ENCODE assay signal across 28 mouse cellular contexts in the genomic region with DNA sequence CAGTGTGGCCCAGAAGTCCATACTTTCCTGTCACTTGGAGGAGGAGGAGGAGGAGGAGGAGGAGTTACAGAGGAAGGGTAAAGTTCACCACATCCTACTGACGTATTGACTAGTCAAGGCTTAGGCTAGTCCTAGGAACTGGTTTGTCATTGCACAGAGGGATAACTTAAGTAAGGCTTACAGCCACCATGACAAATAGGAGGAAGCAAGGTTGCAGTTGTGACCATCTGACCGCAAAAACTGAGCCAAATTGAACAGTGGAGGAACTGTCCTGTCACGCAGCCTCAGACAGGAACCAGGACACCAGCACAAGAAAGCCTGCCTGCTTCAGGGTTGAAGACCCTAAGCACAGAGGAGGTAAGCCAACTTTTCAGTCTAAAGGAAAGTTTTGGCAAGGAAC. TPM values are rescaled to one million over a fixed set of nuclear protein-coding genes. Genes with fewer than 3 reads are reported as not detected.
DNase-seq lines count a peak whose midpoint lies in the region; ATAC-seq lines count a peak whose summit lies in the region.
"Had no signal": no experiment of that assay in that cellular context is flagged by ENCODE, and none has a peak within 500 bp of the region (broad histone marks: within the 10 kb centered on the region; RNA-seq: fewer than 3 reads in every experiment).

No protein-coding gene starts in this region.

- WGBS in heart, embryonic 15.5 days: 61% methylated on average over 3 of the region's 3 CpGs
- WGBS in neural tube, embryonic 13.5 days: 84% methylated on average over 3 of the region's 3 CpGs
- WGBS in neural tube, embryonic 15.5 days: 87% methylated on average over 3 of the region's 3 CpGs

- 0 out of 2 replicates have a peak, but pooled peaks cover 4% of the 10 kb centered on the region for H3K36me3 ChIP-seq in heart, embryonic 15.5 days
- peaks cover 10% of the 10 kb centered on the region for H3K36me3 ChIP-seq in neural tube, embryonic 13.5 days
- no peaks in the 10 kb centered on the region; the same call in 1 of the 2 replicates for H3K36me3 ChIP-seq in neural tube, embryonic 15.5 days
- H3K36me3 ChIP-seq: embryonic facial prominence, embryonic 12.5 days; midbrain, embryonic 15.5 days; stomach, embryonic 15.5 days had no signal

- intact Hi-C loops in heart, postnatal 10 days (cut with DNase I): no loop called here
- intact Hi-C loops in gastrocnemius, postnatal 14 days (cut with DNase I; ENCODE audit: low total_unique reads): no loop called here

- peaks cover 78% of the 10 kb centered on the region for H3K4me1 ChIP-seq in heart, embryonic 15.5 days (replicated peaks)
- H3K4me1 ChIP-seq in neural tube, embryonic 13.5 days (replicated peaks): peaks cover 89% of the 10 kb centered on the region
- peaks cover 60% of the 10 kb centered on the region for H3K4me1 ChIP-seq in neural tube, embryonic 15.5 days

- no peak overlapping the region for H3K9ac ChIP-seq in heart, embryonic 15.5 days
- H3K9ac ChIP-seq in neural tube, embryonic 13.5 days: no peak overlapping the region
- no peak overlapping the region for H3K9ac ChIP-seq in neural tube, embryonic 15.5 days (replicated peaks)
- H3K9ac ChIP-seq: embryonic facial prominence, embryonic 12.5 days; liver, embryonic 14.5 days; midbrain, embryonic 15.5 days; neural tube, embryonic 12.5 days; stomach, embryonic 15.5 days had no signal

- no peak for ATAC-seq in heart, embryonic 15.5 days (replicated peaks; ENCODE audit: insufficient number of reproducible peaks, insufficient read depth, low FRiP score, low read depth)
- no peak for ATAC-seq in neural tube, embryonic 13.5 days (ENCODE audit: low read depth)
- no peak for ATAC-seq in neural tube, embryonic 15.5 days (ENCODE audit: low FRiP score)
- ATAC-seq in granulocyte monocyte progenitor cell, adult 5-6 weeks (replicated peaks; ENCODE audit: poor library complexity, severe bottlenecking): peak; percentile 66
- ATAC-seq: activated CD4-positive, CD25-positive, alpha-beta regulatory T cell, adult 4 months; forebrain, embryonic 16.5 days; midbrain, embryonic 15.5 days had no signal

- H3K4me2 ChIP-seq in heart, embryonic 15.5 days: no peak overlapping the region
- H3K4me2 ChIP-seq in neural tube, embryonic 13.5 days: no peak overlapping the region
- H3K4me2 ChIP-seq in neural tube, embryonic 15.5 days: no peak overlapping the region
- H3K4me2 ChIP-seq: embryonic facial prominence, embryonic 12.5 days; midbrain, embryonic 15.5 days; neural tube, embryonic 12.5 days; stomach, embryonic 15.5 days had no signal

- peak overlapping the region; percentile 93 for H3K27ac ChIP-seq in heart, embryonic 15.5 days
- H3K27ac ChIP-seq in neural tube, embryonic 13.5 days (replicated peaks): 0 out of 2 replicates have a peak overlapping the region, but pooled peaks have one; percentile 88
- no peak overlapping the region for H3K27ac ChIP-seq in neural tube, embryonic 15.5 days (replicated peaks)
- H3K27ac ChIP-seq: embryonic facial prominence, embryonic 12.5 days; gastrocnemius, adult 2 months; hindbrain, postnatal 0 days; liver, embryonic 14.5 days; macrophage; midbrain, embryonic 15.5 days; neural tube, embryonic 12.5 days; stomach, embryonic 15.5 days had no signal

- no peak for DNase-seq in heart, postnatal 10 days
- no peak for DNase-seq in gastrocnemius, postnatal 14 days
- DNase-seq in cerebellum, postnatal 36 days: no peak
- DNase-seq: adrenal gland, adult 2 months; adrenal gland, postnatal 36 days; cerebellum, adult 2 months; cerebellum, postnatal 14 days; gastrocnemius, adult 2 months; heart, postnatal 36 days; kidney, adult 11 months; kidney, postnatal 25 days; liver; lung, adult 2 months; lung, postnatal 10 days; thymus, postnatal 14 days had no signal

- H3K9me3 ChIP-seq in heart, embryonic 15.5 days (replicated peaks): no peaks in the 10 kb centered on the region
- H3K9me3 ChIP-seq in neural tube, embryonic 13.5 days: no peaks in the 10 kb centered on the region
- no peaks in the 10 kb centered on the region for H3K9me3 ChIP-seq in neural tube, embryonic 15.5 days (replicated peaks)
- H3K9me3 ChIP-seq: embryonic facial prominence, embryonic 12.5 days; midbrain, embryonic 15.5 days; neural tube, embryonic 12.5 days; stomach, embryonic 15.5 days had no signal

- no peaks in the 10 kb centered on the region for H3K27me3 ChIP-seq in heart, embryonic 15.5 days
- no peaks in the 10 kb centered on the region for H3K27me3 ChIP-seq in neural tube, embryonic 13.5 days
- H3K27me3 ChIP-seq in neural tube, embryonic 15.5 days (replicated peaks): no peaks in the 10 kb centered on the region
- H3K27me3 ChIP-seq: embryonic facial prominence, embryonic 12.5 days; midbrain, embryonic 15.5 days; neural tube, embryonic 12.5 days; stomach, embryonic 15.5 days had no signal

- H3K4me3 ChIP-seq in heart, embryonic 15.5 days: no peak overlapping the region
- no peak overlapping the region for H3K4me3 ChIP-seq in neural tube, embryonic 13.5 days
- no peak overlapping the region for H3K4me3 ChIP-seq in neural tube, embryonic 15.5 days (replicated peaks)
- H3K4me3 ChIP-seq: embryonic facial prominence, embryonic 12.5 days; gastrocnemius, adult 2 months; midbrain, embryonic 15.5 days; neural tube, embryonic 12.5 days; stomach, embryonic 15.5 days had no signal

RNA-seq across cellular contexts. Expression of gene Tspan18, which starts 21.8 kb away (rescaled TPM):
- polyA plus RNA-seq in heart, embryonic 15.5 days (2015; fragmentation: Nextera tagmentation; extraction: Ambion mirVana): 31.7 and 39.6 TPM in 2 replicates
- total RNA-seq in heart, postnatal 10 days (2021): 10 to 100 TPM; 54.1 to 63.4 TPM
- polyA plus RNA-seq in neural tube, embryonic 13.5 days (2015; fragmentation: Nextera tagmentation; extraction: Ambion mirVana): 41.8 and 43.5 TPM in 2 replicates
- 22.0 and 29.3 TPM in 2 replicates for polyA plus RNA-seq in neural tube, embryonic 15.5 days (2015; fragmentation: Nextera tagmentation; extraction: Ambion mirVana)
- 0.26 TPM in 1 of 2 replicates, not detected in the other for total RNA-seq in granulocyte monocyte progenitor cell, adult 5-6 weeks (2014; fragmentation: Nextera tagmentation)
- not detected in 2 replicates for total RNA-seq in granulocyte monocyte progenitor cell, adult 5-6 weeks (2017)
- 10 to 100 TPM in 1 of 2 experiments, 1 to 10 TPM in 1; 9.7 to 11.4 TPM for total RNA-seq in gastrocnemius, postnatal 14 days (2021)

Comparison
In these comparisons a context has a peak if more than half of its experiments do, and no peak if none do; other contexts are left out.
1. RNA of gene Tspan18, which starts 21.8 kb away (total RNA-seq): 54.1 to 63.4 TPM in heart, postnatal 10 days and 9.7 to 11.4 TPM in gastrocnemius, postnatal 14 days; 0.26 TPM in granulocyte monocyte progenitor cell, adult 5-6 weeks; every median in the first group is over 4 times any median in the second.